Mouse (Mus musculus) gastrocnemius, adult 8-10 months (tissue): ENCODE measurements around the gene Mtrex. TPM values are rescaled to one million over a fixed set of nuclear protein-coding genes. Genes with fewer than 3 reads are reported as not detected.

Source experiments
- DNase-seq, 2 experiments: peaks; one replicate each; pipeline ENCODE4 v3.0.0; 2022; ENCODE audit warnings: low spot score in 2 of 2
- total RNA-seq, 4 experiments: library from RNA; stranded (reverse); gene quantifications; 2 replicates each; pipeline ENCODE4 v1.2.4; 2022

The Mtrex gene
- total RNA-seq, 4 experiments from 2014 or later = 27.2 to 32.1 (median 28.2) TPM

- peak in 1 of 2 experiments; percentile 6 for DNase-seq
These were observed 57.0 kb downstream of the Mtrex start for GRCm38 (mm10) chr13:112870039-112870690.

- no peak for DNase-seq
These were observed 59.8 kb downstream of the Mtrex start for GRCm38 (mm10) chr13:112867381-112867780.

GRCm38 (mm10) chr13:112866782-112867181 lies 60.4 kb downstream of the Mtrex start:
- no peak for DNase-seq

- no peak for DNase-seq
These were observed 64.1 kb downstream of the Mtrex start for GRCm38 (mm10) chr13:112862978-112863677.

GRCm38 (mm10) chr13:112862342-112862741 lies 64.9 kb downstream of the Mtrex start:
- DNase-seq = no peak

GRCm38 (mm10) chr13:112861825-112862306 lies 65.3 kb downstream of the Mtrex start:
- peak; percentile 22 to 24 for DNase-seq

GRCm38 (mm10) chr13:112860911-112861310 lies 66.3 kb downstream of the Mtrex start:
- no peak for DNase-seq

GRCm38 (mm10) chr13:112860370-112860769 lies 66.8 kb downstream of the Mtrex start:
- DNase-seq = no peak

- no peak for DNase-seq
These were observed 67.5 kb downstream of the Mtrex start for GRCm38 (mm10) chr13:112859574-112860134.

- DNase-seq = no peak
These were observed 69.3 kb downstream of the Mtrex start for GRCm38 (mm10) chr13:112857921-112858320.

GRCm38 (mm10) chr13:112854402-112854801 lies 72.8 kb downstream of the Mtrex start:
- no peak for DNase-seq

GRCm38 (mm10) chr13:112853710-112854316 lies 73.4 kb downstream of the Mtrex start:
- DNase-seq = no peak

- no peak for DNase-seq
These were observed 81.3 kb downstream of the Mtrex start for GRCm38 (mm10) chr13:112845931-112846330.

- DNase-seq = no peak
These were observed 86.7 kb downstream of the Mtrex start for GRCm38 (mm10) chr13:112840241-112841087.

- DNase-seq = no peak
These were observed 88.5 kb downstream of the Mtrex start for GRCm38 (mm10) chr13:112838562-112839232.

GRCm38 (mm10) chr13:112837621-112838155 lies 89.5 kb downstream of the Mtrex start:
- no peak for DNase-seq

GRCm38 (mm10) chr13:112836951-112837350 lies 90.2 kb downstream of the Mtrex start:
- no peak for DNase-seq

GRCm38 (mm10) chr13:112835113-112835512 lies 92.1 kb downstream of the Mtrex start:
- peak; percentile 56 to 63 for DNase-seq

- DNase-seq = no peak
These were observed 93.3 kb downstream of the Mtrex start for GRCm38 (mm10) chr13:112833895-112834263.

GRCm38 (mm10) chr13:112833253-112833894 lies 93.8 kb downstream of the Mtrex start:
- DNase-seq = no peak
